Mouse (Mus musculus): Measurements from ENCODE around the gene Mrpl27.

DNA sequence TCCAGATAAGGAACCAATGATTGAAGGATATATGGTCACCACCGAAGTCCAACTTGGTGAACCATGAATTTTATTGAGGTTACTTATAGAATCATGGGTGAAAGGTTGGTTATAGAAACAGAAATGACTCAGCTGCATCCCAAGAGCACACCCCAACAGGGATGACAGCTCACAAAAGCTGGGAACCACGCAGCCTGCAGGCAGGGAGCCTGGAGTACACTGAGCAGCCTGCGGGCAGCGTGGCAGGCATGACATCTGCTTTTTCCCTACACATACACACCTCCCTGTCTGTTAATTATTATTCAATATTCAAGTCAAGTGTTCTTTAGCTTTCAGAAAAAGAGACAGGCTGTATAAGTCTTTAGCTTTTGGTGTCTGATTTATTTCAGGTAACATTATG is 39.0 kb upstream of the Mrpl27 start:
- TF ChIP-seq CTCF (IDR thresholded peaks at IDR 0.05; ENCODE audit: borderline replicate concordance, extremely low read depth, insufficient read depth, insufficient read length), result no peak
- TF ChIP-seq POLR2A (IDR thresholded peaks at IDR 0.05; ENCODE audit: borderline replicate concordance, extremely low read depth, insufficient read depth, insufficient read length, poor library complexity, severe bottlenecking), result no peak

All from brain, embryonic 14.5 days (tissue).